Mouse (Mus musculus) neural tube, embryonic 11.5 days (tissue): ENCODE measurements at regions not wholly inside any gene's neighbourhood (a gene's known extent, or its start where the extent isn't known, plus 50 kb on each side); places are given as distances from the start of the nearest gene placed in this dataset.
A peak's percentile ranks its signal among the peaks of the same experiment; 100 is the strongest.

ENCODE experiments used
- ATAC-seq: fragments of 200-750 bp; cut with Nextera tagmentation; 2 replicates; pipeline ENCODE4 v1.8.0; 2017; ENCODE audit warnings: moderate number of reproducible peaks, mild to moderate bottlenecking, moderate TSS enrichment, moderate library complexity; ENCODE audit not compliant: insufficient read depth, low FRiP score, low TSS enrichment
- DNase-seq: peaks from one replicate; pipeline ENCODE4 v3.0.0-alpha.2; 2015; ENCODE audit warnings: low spot score
- H3K27ac ChIP-seq: fragments of 300-500 bp; sonication (generic); 2 replicates; pipeline ENCODE4 v1.5.1; 2014; ENCODE audit warnings: low read depth, mild to moderate bottlenecking, low read length
- H3K27me3 ChIP-seq: fragments of 300-500 bp; sonication (generic); 2 replicates; pipeline ENCODE4 v1.6.1; 2014; ENCODE audit warnings: mild to moderate bottlenecking, low read length, mixed read lengths; ENCODE audit not compliant: control insufficient read depth, insufficient read depth
- H3K36me3 ChIP-seq: fragments of 300-500 bp; sonication (generic); 2 replicates; pipeline ENCODE4 v1.6.1; 2014; ENCODE audit warnings: mild to moderate bottlenecking, low read length, moderate library complexity, mixed read lengths; ENCODE audit not compliant: control insufficient read depth, insufficient read depth
- H3K4me1 ChIP-seq: fragments of 300-500 bp; sonication (generic); 2 replicates; pipeline ENCODE4 v1.6.1; 2014; ENCODE audit warnings: low read length, mixed read lengths; ENCODE audit not compliant: control insufficient read depth, insufficient read depth
- H3K4me2 ChIP-seq: fragments of 300-500 bp; sonication (generic); 2 replicates; pipeline ENCODE4 v1.6.1; 2014; ENCODE audit warnings: low read depth, mild to moderate bottlenecking, moderate library complexity
- H3K4me3 ChIP-seq: fragments of 300-500 bp; sonication (generic); 2 replicates; pipeline ENCODE4 v1.5.1; 2014; ENCODE audit warnings: low read depth, low read length
- H3K9ac ChIP-seq: fragments of 300-500 bp; sonication (generic); 2 replicates; pipeline ENCODE4 v1.6.1; 2014; ENCODE audit warnings: mild to moderate bottlenecking, low read length
- H3K9me3 ChIP-seq: fragments of 300-500 bp; sonication (generic); 2 replicates; pipeline ENCODE4 v1.6.1; 2016; ENCODE audit warnings: low read length; ENCODE audit not compliant: control insufficient read depth
- WGBS: fragments of 180-500 bp; shearing (Covaris S2); extraction: QIAGEN DNeasy Blood & Tissue Kit; methylation state at CpG from one replicate; pipeline ENCODE4 v1.1.7; 2014; 5-methylcytosine and 5-hydroxymethylcytosine counted together

GRCm38 (mm10) chr15:85634322-85635141 is 52.3 kb upstream of the Wnt7b start:
- H3K9me3 ChIP-seq, result no peaks in the 10 kb centered on the region
- H3K4me3 ChIP-seq, result peak overlapping the region; percentile 46
- no peaks in the 10 kb centered on the region for H3K36me3 ChIP-seq
- peak; percentile 100 for DNase-seq
- H3K27ac ChIP-seq, result peak overlapping the region; percentile 61; the same call in 1 of the 2 replicates
- peaks cover 5% of the 10 kb centered on the region for H3K4me1 ChIP-seq
- ATAC-seq, result peak; percentile 94
- peak overlapping the region; percentile 62 for H3K4me2 ChIP-seq
- H3K9ac ChIP-seq, result peak overlapping the region; percentile 63
- no peaks in the 10 kb centered on the region for H3K27me3 ChIP-seq
- under 1% methylated on average over 58 of the region's 58 CpGs for WGBS

- Histone ChIP-seq H3K9ac (peak overlapping the region; percentile 63; the same call in 1 of the 2 replicates), H3K4me2 (peak overlapping the region; percentile 62), H3K27ac (no peak overlapping the region), H3K27me3 (no peaks in the 10 kb centered on the region), H3K9me3 (no peaks in the 10 kb centered on the region), H3K4me3 (no peak overlapping the region), H3K4me1 (peaks cover 5% of the 10 kb centered on the region), H3K36me3 (no peaks in the 10 kb centered on the region)
- ATAC-seq (no peak), DNase-seq (no peak)
- 94% methylated on average over 6 of the region's 6 CpGs for WGBS
Measured at GRCm38 (mm10) chr15:85635425-85635824, 53.2 kb upstream of the Wnt7b start.

GRCm38 (mm10) chr15:85639566-85639965 is 57.3 kb upstream of the Wnt7b start:
- peaks cover 2% of the 10 kb centered on the region; the same call in 1 of the 2 replicates for H3K4me1 ChIP-seq
- WGBS, result 77% methylated on average over 2 of the region's 2 CpGs
- H3K27ac ChIP-seq, result no peak overlapping the region
- H3K4me2 ChIP-seq, result no peak overlapping the region
- H3K9ac ChIP-seq, result no peak overlapping the region
- H3K36me3 ChIP-seq, result no peaks in the 10 kb centered on the region
- H3K4me3 ChIP-seq, result no peak overlapping the region
- H3K27me3 ChIP-seq, result peaks cover 7% of the 10 kb centered on the region
- DNase-seq, result no peak
- H3K9me3 ChIP-seq, result no peaks in the 10 kb centered on the region
- no peak for ATAC-seq

GRCm38 (mm10) chr15:85641120-85642080 is 59.1 kb upstream of the Wnt7b start:
- Histone ChIP-seq H3K27me3 (peaks cover 25% of the 10 kb centered on the region), H3K9me3 (no peaks in the 10 kb centered on the region), H3K4me3 (no peak overlapping the region), H3K4me2 (no peak overlapping the region), H3K36me3 (no peaks in the 10 kb centered on the region), H3K4me1 (0 out of 2 replicates have a peak, but pooled peaks cover 6% of the 10 kb centered on the region), H3K9ac (no peak overlapping the region), H3K27ac (no peak overlapping the region)
- 82% methylated on average over 15 of the region's 15 CpGs for WGBS
- ATAC-seq (no peak), DNase-seq (no peak)

- ATAC-seq (no peak), DNase-seq (no peak)
- H3K36me3 ChIP-seq, result no peaks in the 10 kb centered on the region
- H3K4me1 ChIP-seq, result 0 out of 2 replicates have a peak, but pooled peaks cover 11% of the 10 kb centered on the region
- H3K27ac ChIP-seq, result no peak overlapping the region
- no peak overlapping the region; the same call in 1 of the 2 replicates for H3K4me2 ChIP-seq
- no peak overlapping the region for H3K4me3 ChIP-seq
- H3K27me3 ChIP-seq, result peaks cover 54% of the 10 kb centered on the region
- no peaks in the 10 kb centered on the region for H3K9me3 ChIP-seq
- 55% methylated on average over 8 of the region's 8 CpGs for whole genome bisulfite sequencing
- H3K9ac ChIP-seq, result peak overlapping the region; percentile 80
Measured at GRCm38 (mm10) chr15:85645396-85645795, 63.1 kb upstream of the Wnt7b start.

GRCm38 (mm10) chr15:85645971-85646638 is 63.8 kb upstream of the Wnt7b start:
- H3K4me1 ChIP-seq, result 0 out of 2 replicates have a peak, but pooled peaks cover 11% of the 10 kb centered on the region
- H3K27ac ChIP-seq, result 0 out of 2 replicates have a peak overlapping the region, but pooled peaks have one; percentile 62
- peaks cover 57% of the 10 kb centered on the region for H3K27me3 ChIP-seq
- 2% methylated on average over 33 of the region's 33 CpGs for WGBS
- H3K9ac ChIP-seq, result peak overlapping the region; percentile 80
- no peaks in the 10 kb centered on the region for H3K36me3 ChIP-seq
- H3K9me3 ChIP-seq, result no peaks in the 10 kb centered on the region
- DNase-seq (peak; percentile 64), ATAC-seq (peak; percentile 63; the same call in 1 of the 2 replicates)
- H3K4me2 ChIP-seq, result peak overlapping the region; percentile 66
- peak overlapping the region; percentile 35 for H3K4me3 ChIP-seq

GRCm38 (mm10) chr15:85646639-85647277 is 64.5 kb upstream of the Wnt7b start:
- Histone ChIP-seq H3K9ac (peak overlapping the region; percentile 80), H3K27ac (no peak overlapping the region), H3K4me3 (peak overlapping the region; percentile 35), H3K27me3 (peaks cover 57% of the 10 kb centered on the region), H3K36me3 (no peaks in the 10 kb centered on the region), H3K9me3 (no peaks in the 10 kb centered on the region), H3K4me2 (peak overlapping the region; percentile 66), H3K4me1 (0 out of 2 replicates have a peak, but pooled peaks cover 11% of the 10 kb centered on the region)
- 21% methylated on average over 10 of the region's 10 CpGs for WGBS
- DNase-seq, result no peak
- ATAC-seq, result peak; percentile 35; the same call in 1 of the 2 replicates

GRCm38 (mm10) chr15:85647593-85647992 is 65.3 kb upstream of the Wnt7b start:
- DNase-seq (no peak), ATAC-seq (no peak)
- no peaks in the 10 kb centered on the region for H3K9me3 ChIP-seq
- no peak overlapping the region for H3K9ac ChIP-seq
- H3K27me3 ChIP-seq, result peaks cover 56% of the 10 kb centered on the region
- no peak overlapping the region for H3K27ac ChIP-seq
- H3K4me3 ChIP-seq, result no peak overlapping the region
- 88% methylated on average over 6 of the region's 6 CpGs for WGBS
- 0 out of 2 replicates have a peak, but pooled peaks cover 11% of the 10 kb centered on the region for H3K4me1 ChIP-seq
- no peaks in the 10 kb centered on the region for H3K36me3 ChIP-seq
- H3K4me2 ChIP-seq, result no peak overlapping the region
